Mouse (Mus musculus) adrenal gland, adult 2 months (tissue): Measurements from ENCODE around the gene Ss18l2. TPM values are rescaled to one million over a fixed set of nuclear protein-coding genes. Genes with fewer than 3 reads are reported as not detected.

Source experiments
- DNase-seq: peaks from one replicate; pipeline ENCODE4 v3.0.0; 2021
- long read RNA-seq: library from polyadenylated mRNA; stranded (forward); transcript quantifications from one replicate; pipeline ENCODE4 v2.0.0, GENCODE M21; 2021
- polyA plus RNA-seq: library from polyadenylated mRNA; depleted of rRNA; stranded (reverse); fragments of >200 nt; gene quantifications from 2 replicates; pipeline ENCODE4 v1.2.3, GENCODE M21; 2012; rRNA removed
- total RNA-seq, 2 experiments: library from RNA; stranded (reverse); gene quantifications; 2 replicates each; pipeline ENCODE4 v1.2.3; 2021

Gene Ss18l2
- 10 to 100 TPM; 45.8 to 47.7 TPM for total RNA-seq
- polyA plus RNA-seq, result 18.6 and 20.3 TPM in 2 replicates
- long read RNA-seq, transcript Ss18l2-203 (2 exons, 1,175 nt), result minor isoform, 17 of 64 reads
- long read RNA-seq, transcript Ss18l2-201 (3 exons, 577 nt), result major isoform, 24 of 64 reads
- long read RNA-seq, transcript Ss18l2-207 (1 exons, 2,354 nt), result minor isoform, 23 of 64 reads
- long read RNA-seq, partial matches to known transcripts, result 0 of 64 reads
- long read RNA-seq, other reads (novel, unspliced or antisense), result 0 of 64 reads

DNA sequence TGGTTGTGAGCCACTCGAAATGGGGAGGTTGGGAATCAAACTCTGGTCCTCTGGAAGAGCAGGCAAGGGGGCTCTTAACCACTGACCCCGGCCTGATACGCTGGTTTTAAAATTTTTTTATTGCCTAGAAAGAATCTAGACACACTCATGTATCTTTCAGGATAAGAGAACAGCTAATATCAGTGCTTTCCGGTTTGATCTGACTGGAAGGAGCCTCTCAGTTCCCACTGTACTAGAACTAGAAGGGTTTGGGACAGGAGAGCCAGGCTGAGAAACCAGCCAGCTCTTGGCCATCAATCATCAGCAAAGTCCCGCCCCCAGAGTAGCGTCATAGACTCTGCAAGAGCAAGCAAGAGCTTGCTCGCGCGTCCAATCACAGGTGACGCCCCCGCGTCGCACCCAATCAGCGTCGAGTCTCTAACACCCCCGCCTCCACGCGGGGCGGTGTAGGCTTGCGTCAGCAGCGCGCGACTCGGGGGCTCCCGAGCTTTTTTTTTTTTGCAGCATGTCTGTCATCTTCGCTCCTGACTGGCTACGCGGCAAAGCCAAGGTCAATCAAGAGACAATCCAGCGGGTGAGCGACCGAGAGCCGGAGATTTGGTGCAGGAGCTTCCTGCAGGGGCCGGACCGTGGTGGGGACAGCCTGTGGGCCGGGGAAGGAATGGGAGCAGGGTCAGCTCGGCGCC is at the start of gene Ss18l2:
Gene Ss18l2, plus strand, starts transcription at position 432 of the 686 bp plus-strand sequence.
- peak; percentile 98 for DNase-seq

DNA sequence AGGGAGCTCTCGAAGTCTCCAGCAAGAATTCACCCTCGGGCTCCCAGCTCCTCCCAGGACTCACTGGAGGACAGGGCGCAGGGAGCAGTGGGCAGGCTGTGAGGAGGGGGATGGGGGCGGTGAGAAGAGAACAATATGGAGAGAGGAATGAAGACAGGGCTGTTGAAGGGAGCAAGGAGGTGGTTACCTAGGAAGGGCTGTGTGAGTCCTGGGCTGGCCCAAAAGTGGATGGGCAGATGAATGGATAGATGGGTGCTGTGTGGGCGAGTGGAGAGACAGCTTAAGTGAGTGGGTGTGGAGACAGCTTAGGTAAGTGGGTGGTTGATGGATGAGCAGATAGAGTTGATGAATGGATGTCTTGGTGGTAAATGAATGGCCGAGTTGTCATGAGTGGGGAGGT is 46.7 kb upstream of the Ss18l2 start:
- DNase-seq, result no peak

DNA sequence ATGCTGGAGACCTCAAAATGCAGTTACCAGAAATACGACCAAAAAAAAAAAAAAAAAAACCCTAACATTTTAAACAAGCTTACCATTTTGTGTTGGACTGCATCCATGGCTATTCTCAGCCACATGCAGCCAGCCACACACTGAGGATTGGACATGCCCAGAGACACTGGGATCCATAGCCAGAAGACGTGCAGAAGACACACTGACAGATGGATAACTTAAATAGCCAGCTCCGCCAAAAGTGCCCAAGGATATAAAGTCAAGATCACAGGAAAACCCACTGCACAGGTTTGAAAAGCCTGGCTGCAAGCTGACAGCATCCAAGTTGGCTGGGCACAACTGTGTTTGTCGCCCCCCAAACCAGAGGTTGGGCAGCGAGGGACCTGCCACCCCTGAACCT is 46.0 kb upstream of the Ss18l2 start:
- no peak for DNase-seq

DNA sequence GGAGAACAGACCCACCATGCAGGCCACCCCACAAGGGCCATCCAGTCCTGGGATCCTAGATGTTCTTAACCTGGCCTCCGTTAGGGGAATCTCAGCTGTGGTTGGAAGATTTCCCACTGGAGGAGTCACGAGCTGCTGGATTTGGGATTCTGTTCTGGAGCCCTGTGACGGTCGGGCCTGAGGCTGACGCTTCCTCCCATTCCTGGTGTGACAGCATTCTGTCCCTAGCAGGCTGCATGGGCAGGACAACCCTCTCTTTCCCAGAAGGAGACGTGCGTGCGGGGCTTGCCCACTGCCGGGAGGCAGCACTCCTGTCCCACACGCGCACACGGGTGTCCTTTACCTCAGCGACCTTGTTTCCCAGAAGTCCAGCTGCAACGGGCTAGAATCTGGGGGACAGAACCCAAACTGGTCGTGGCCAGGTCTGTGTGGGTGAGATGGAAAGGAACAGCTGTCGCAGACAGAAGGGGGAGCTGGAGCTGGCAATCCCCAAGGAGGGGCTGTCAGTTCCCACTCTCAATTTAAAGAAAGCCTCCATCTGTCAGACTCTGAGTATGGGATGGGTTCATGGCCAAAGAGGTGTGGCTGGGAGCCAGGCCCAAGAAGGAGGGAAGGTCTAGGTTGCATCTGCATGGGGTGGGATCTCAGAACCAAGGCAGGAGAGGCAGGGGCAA is 43.0 kb upstream of the Ss18l2 start:
- DNase-seq, result no peak

DNA sequence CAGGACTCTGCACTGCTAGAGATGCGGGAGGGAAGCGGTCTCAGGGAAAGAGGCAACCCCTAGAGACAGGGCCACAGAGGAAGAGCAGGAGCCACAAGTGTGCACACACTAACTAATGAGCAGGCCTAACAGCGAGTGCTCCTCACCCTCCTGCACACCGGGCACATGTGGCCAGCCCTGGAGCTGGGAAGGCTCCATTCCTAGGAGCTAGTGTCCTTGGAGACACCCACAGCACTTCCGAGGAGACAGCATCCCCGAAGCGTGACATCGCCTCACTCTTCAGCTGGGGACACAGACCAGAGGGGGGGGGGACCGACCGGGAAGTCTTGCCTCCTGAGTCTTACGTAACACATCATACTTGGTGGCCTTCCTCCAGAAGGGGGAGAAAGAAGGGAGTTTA is 42.3 kb upstream of the Ss18l2 start:
- DNase-seq, result no peak

DNA sequence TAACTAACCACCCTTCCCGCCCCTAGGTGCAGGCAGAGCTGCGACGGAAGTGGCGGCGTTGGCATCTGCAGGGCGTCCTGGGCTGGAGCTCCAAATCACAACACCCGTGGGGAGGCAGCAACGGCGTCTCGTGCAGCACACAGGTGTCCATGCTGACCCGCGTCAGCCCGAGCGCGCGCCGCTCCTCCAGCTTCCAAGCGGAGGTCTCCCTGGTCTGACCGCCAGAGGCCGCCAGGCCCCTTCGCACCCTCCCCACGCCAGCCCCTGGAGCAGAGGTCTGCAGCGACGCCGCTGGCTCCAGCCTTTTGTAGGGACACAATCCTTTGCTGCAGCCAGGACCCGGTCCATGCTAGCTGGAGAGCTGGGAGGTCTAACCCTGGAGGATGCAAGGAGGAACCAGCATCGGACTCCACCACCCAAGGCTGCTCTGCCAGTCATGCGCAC is 40.8 kb upstream of the Ss18l2 start:
- DNase-seq, result peak; percentile 62

DNA sequence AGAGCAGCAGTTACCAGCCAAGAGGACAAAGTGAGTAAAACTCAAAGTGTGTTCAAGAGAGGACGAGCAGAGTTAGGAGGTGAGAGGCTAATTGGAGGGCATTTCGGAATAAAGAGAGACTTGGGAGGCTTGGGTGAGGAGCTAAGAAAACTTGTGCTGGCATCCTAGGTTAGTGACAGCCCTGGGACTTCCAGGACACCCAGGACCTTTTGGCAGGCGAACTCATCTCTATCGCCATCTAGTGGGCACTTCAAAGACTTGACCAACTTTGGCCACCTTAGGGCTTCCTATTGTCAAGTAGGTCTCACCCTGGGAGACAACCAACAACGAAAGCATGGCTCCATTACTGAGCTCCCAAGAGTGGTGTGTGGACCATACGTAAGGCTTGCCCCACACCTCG is 38.8 kb upstream of the Ss18l2 start:
- DNase-seq, result peak; percentile 54

DNA sequence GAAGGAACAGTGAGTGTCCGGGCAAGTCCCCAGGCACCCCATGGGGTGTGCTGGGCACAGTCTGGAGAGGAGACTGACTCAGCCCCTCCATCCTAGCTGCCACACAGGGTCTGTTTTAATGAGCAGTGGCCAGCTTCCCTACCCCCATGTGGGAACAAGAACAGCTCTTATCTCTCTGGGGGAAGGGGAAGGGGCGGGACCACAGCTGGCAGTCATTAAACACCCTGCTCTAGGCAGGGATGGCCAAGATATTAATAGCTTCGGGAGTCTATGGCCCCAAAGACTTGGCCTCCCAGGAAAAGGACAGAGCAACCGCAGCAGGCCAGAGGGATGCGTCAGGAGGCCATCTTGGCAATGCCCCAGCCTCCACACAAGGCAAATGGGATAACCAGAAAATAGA is 37.8 kb upstream of the Ss18l2 start:
- DNase-seq, result no peak

DNA sequence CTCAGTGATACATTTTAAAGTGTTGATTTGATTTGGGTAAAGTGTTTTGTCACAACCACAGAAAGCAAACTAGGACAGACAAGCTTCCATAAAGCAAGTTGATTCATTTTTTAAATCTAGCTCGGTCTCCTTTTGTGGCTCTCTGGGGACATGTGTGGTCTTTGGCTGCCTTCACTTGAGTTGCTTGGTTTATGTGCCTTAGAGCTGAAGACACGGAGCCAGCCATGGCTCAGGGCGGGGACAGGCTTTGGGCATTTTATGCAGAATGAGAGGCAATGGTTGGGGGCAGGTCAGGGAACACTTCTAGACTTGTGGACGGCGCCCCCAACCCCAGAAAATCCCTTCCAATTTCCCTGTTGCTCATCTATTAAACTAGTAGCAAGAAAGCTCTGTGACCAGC is 36.4 kb upstream of the Ss18l2 start:
- DNase-seq, result no peak

DNA sequence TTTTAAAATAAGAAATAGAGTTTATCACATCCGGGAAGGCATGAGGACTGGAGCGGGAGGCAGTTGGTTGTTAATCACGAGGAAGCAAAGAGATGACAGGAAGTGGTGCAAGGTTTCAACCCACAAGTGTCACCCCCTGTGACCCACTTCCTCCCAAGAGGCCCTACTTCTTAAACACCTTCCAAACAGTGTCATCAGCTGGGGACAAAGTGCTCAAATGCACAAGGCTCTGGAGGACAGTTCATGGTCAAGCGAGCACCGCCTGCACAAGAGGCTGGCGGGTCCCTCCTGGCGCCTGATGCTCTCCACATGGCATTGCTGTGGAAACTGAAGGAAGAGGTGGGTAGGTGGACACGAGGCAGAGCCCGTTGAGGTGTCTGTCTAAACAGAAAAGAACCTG is 35.1 kb upstream of the Ss18l2 start:
- DNase-seq, result no peak

DNA sequence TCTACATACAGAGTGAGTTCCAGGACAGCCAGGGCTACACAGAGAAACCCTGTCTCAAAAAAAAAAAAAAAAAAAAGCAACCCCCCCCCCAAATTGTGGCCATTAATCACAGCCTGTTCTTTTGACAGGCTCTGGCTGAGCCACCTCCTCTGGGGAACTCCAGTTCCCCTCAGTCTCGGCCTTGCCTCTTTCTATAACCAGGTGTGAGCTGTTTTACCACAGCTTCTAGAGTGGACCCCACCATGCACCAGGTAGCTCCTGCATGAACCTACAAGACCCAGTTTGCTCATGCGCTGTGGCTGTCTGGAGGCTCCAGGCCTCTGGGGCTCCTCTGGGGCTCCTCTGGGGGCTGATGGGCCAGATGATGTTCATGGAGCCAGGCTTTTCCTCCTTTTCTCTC is 34.6 kb upstream of the Ss18l2 start:
- no peak for DNase-seq

DNA sequence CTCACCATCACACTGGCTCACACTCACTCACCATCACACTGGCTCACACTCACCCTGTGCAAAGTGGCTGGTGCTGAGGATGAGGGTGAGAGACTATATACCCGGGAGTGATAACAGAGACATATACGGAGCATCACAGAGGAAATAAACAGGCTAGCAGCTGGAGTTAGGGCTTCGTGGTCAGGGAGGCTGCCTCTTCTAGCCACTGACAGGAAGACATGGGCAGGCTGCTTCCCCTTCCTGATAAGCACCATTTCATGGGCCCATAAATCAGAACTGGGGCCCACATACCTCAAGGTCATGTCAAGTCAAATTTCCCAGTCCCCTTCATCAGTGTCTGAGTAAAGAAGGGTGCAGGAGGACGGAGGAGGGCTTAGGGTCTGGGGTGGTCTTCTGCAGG is 33.1 kb upstream of the Ss18l2 start:
- DNase-seq, result no peak

DNA sequence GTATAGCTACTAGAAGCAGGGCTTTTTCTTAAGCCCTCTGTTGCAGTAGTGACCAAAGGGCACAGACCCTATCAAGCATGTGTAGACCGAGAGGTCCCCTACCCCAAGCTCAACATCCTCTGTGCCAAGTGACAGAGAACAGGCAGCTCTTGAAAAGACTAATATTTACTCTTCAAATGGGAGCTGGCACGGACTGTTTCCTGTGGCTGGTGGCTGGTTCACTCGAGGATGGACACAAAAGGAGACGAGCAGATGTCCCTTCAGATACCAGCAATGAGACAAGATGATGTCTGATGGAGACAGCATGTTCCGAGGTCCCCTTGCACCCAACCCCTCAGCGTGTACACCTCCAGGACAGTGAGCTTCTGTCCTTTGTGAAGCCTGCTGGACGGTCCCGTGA is 32.7 kb upstream of the Ss18l2 start:
- DNase-seq, result no peak

DNA sequence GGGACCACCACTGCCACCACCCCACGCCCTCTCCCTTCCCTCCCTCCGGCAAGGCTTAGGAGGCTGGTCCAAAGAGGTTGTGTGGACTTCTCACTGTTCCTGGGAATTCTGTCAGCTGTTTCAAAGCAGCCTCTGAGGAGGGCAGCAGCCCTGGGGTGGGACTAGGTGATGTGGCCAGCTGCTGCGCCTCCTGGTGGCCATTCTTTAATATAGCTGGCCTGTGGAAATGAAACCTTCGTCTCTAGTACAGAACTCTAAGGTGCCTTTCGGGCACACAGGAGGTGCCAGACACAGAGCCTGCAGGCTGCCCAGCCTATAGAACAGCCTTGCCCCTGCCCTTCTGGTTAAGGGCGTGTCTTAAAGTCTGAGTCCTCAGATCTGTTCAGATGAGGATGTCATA is 30.6 kb upstream of the Ss18l2 start:
- DNase-seq, result peak; percentile 25

DNA sequence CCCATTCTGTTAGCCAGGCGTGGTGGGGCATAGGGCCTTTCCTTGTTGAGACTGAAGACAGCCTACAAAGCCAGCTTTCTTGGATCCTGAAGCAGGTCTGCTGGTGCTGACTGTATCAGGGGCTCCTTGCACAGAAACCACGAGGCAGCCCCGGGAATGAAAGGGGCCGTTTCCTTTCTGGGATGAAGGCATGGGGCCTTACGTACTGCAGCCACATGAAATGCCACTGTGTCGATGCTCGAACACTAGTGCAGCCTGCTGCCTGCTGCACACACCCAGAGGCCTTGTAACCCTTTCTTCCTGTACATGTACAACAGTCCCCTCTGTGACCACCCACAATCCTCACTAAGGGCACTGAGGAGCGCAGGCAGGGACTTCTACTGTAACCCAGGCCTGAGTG is 28.9 kb upstream of the Ss18l2 start:
- DNase-seq, result no peak

DNA sequence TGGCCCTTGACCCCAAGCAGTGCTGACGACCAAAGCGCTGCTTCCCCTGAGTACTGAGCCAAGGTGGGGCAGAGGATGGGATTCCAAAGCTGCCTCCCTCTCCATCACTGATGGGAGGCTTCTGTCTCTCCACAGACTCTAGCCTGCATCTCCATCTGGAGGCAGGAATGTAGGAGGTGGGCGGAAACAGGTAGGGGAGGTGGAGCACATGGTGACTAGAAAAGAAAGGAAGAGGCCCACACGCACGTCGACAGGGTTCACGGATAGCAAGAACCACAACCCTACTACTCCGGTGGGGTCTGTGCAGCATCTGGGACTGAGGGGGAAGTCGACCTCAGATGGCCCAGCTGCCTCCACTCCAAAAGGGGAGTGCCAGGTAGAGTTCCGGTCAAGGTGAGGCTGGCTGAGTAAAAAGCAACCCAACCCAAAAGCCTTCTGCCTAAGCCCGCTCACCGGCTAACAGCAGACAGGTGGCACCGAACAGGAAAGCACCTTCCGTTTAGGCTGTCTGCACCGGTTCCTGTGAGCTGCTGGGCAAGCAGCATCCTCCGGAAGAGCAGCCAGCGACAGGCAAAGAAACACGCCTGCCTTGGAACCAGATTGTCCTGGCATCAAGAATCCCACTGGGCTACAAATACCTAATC is 28.0 kb upstream of the Ss18l2 start:
- no peak for DNase-seq

DNA sequence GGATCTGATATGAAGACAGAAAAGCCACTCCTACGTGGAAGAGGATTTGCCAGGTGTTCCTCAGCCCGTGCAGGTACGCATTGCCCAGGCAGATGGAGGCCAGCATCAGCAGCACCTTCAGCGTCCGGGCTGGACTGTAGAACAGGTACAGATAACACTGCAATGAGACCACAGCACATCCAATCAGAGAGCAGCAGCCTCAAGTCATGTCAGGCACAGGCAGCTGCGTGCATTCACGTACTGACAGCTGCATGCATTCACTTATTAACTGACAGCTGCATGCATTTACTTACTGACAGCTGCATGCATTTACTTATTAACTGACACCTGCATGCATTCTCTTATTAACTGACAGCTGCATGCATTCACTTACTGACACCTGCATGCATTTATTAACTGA is 25.4 kb upstream of the Ss18l2 start:
- no peak for DNase-seq

DNA sequence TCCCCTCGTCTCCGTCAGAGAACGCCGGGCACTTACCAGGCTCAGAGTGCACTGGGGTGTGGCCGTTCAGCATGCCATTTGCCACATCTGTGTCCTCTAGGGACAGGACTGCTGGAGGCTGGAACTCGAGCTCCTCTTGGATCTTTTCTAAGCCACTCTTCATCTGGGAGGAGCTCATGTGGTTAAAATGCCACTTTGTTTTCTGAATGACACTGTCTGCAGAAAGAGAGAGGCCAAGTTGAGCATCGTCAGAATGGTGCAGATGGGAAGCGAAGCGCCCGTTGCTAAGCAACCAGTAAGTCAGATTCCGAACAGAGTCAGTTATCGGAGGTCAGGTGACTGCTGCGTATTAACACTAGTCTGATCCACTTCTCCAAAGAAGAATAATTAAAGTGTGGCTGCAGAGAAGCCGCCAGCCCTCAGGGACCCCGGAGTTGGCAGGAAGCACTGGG is 19.9 kb upstream of the Ss18l2 start:
- no peak for DNase-seq

DNA sequence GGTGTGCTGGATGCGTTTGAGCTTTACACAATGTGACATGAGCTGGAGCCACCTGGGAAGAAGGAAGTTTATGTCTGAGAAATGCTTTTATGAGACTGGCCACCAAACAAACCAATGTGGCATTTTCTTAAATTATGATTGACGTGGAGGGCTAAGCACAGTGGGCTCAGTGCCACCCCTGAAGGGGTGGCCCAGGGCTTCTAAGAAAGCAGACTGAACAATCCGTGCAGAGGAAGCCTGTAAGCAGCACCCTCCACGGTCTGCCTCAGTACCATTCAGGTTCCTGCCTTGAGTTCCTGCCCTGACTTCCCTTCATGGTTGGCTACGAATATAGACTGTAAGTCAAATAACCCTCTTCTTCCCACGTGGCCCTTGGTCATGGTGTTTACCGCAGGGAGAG is 19.4 kb upstream of the Ss18l2 start:
- no peak for DNase-seq

DNA sequence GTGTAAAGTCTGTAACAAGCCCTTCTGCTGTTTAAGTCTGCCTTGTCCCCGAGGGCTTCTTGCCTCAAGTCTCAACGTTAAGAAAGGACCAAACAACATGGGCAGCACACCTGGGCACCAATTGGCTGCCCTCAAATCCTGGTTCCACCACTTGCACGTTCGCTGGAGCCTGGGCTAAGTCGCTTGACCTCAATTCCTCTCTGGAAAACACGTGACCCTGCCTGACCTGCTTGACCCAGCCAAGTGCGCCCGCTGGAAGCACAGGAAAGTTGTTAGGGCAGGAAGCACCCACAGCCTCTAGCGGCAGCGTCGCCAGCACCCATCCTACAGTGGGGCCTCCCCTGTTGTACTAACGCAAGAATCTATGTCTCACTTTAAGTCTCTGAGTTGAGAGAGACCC is 15.4 kb upstream of the Ss18l2 start:
- DNase-seq, result no peak

DNA sequence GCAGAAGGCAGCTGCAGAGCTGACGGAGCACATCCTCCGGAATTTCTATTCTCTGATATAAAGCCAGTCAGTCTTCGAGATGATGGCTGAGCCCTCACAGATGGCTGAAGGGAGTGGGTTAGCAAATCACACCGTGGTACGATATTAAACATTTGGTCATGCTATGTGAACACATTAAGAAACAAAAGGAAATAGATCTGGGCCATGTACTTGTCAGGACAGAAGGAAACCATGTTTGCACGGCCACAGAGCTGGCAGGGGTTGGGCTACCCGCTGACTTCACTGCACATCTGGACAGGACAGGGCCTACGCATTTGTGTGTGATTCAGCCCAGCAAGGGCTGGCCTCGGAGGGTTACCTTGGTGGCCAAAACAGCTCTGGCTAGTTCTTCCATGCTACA is 13.5 kb upstream of the Ss18l2 start:
- DNase-seq, result no peak

DNA sequence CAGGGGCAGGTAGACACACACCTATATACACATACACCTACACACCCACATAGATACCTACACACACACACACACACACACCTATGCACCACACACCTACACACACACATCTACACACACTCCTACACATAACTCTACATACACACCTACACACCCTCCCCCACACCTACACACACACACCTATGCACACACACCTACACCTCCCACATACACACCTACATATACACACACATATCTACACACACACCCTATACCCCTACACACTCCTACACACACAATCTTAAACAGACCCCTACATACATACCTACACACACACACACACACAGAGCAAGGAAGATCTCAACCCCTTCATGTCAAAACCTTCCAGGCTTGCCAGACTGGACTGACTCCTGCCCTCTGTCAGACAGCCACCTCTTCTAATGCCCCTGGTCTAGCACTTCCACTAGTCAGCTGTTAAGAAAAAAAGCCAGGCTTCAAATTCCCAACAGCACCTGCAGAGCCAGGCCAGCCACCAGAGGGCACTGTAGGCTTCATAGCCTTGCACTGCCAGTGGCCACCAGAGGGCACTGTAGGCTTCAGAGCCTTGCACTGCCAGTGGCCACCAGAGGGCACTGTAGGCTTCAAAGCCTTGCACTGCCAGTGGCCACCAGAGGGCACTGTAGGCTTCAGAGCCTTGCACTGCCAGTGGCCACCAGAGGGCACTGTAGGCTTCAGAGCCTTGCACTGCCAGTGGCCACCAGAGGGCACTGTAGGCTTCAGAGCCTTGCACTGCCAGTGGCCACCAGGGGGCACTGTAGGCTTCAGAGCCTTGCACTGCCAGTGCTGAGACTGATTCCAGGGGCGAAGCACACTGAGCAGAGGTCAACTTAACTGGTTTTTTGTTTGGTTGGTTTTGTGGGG is 12.7 kb upstream of the Ss18l2 start:
- DNase-seq, result peak; percentile 41
